Comparison of ENCODE assay signal across 27 mouse cellular contexts in genomic region chr17:13777676-13778075, GRCm38 (mm10). TPM values are rescaled to one million over a fixed set of nuclear protein-coding genes. Genes with fewer than 3 reads are reported as not detected.
"Had no signal": no experiment of that assay in that cellular context is flagged by ENCODE, and none has a peak within 500 bp of the region (broad histone marks: within the 10 kb centered on the region; RNA-seq: fewer than 3 reads in every experiment).

No protein-coding gene starts in this region.

- H3K36me3 ChIP-seq: heart, embryonic 10.5 days; heart, embryonic 12.5 days; hindbrain, embryonic 10.5 days; hindbrain, embryonic 12.5 days; intestine, embryonic 15.5 days; limb, embryonic 10.5 days; limb, embryonic 12.5 days; liver, embryonic 13.5 days had no signal

- H3K9ac ChIP-seq: heart, embryonic 12.5 days; hindbrain, embryonic 12.5 days; hindbrain, embryonic 14.5 days; intestine, embryonic 15.5 days; limb, embryonic 12.5 days; liver, embryonic 13.5 days had no signal

- ATAC-seq: hindbrain, embryonic 16.5 days; inflammation-experienced regulatory T-cells, adult 6 months; intestine, embryonic 15.5 days; intestine, postnatal 0 days had no signal

- H3K27me3 ChIP-seq: heart, embryonic 12.5 days; hindbrain, embryonic 12.5 days; intestine, embryonic 15.5 days; limb, embryonic 12.5 days; liver, embryonic 13.5 days had no signal

- H3K4me2 ChIP-seq: heart, embryonic 12.5 days; hindbrain, embryonic 12.5 days; hindbrain, embryonic 14.5 days; intestine, embryonic 15.5 days; limb, embryonic 12.5 days; liver, embryonic 13.5 days had no signal

- H3K4me1 ChIP-seq: hindbrain, embryonic 10.5 days; hindbrain, embryonic 12.5 days; intestine, embryonic 15.5 days; limb, embryonic 10.5 days; limb, embryonic 12.5 days; liver, embryonic 13.5 days had no signal

- H3K4me3 ChIP-seq: gastrocnemius, adult 2 months; heart, embryonic 10.5 days; heart, embryonic 12.5 days; hindbrain, embryonic 10.5 days; hindbrain, embryonic 12.5 days; intestine, embryonic 15.5 days; layer of hippocampus, adult 2 months; left cerebral cortex, adult 2 months; limb, embryonic 10.5 days; limb, embryonic 12.5 days; liver, embryonic 13.5 days had no signal

- DNase-seq: gastrocnemius, adult 2 months; gastrocnemius, postnatal 10 days; gastrocnemius, postnatal 25 days; heart, adult 18-20 months; heart, postnatal 10 days; heart, postnatal 4 days; kidney, adult 18-20 months; kidney, adult 8-10 months; kidney, postnatal 10 days; kidney, postnatal 25 days; kidney, postnatal 4 days; liver; liver, embryonic 13.5 days had no signal

- H3K9me3 ChIP-seq: heart, embryonic 10.5 days; heart, embryonic 12.5 days; hindbrain, embryonic 12.5 days; intestine, embryonic 15.5 days; limb, embryonic 10.5 days; limb, embryonic 12.5 days; liver, embryonic 13.5 days had no signal

- H3K27ac ChIP-seq: gastrocnemius, adult 2 months; heart, embryonic 10.5 days; hindbrain, embryonic 10.5 days; hindbrain, embryonic 12.5 days; hindbrain, embryonic 14.5 days; intestine, embryonic 15.5 days; layer of hippocampus, adult 2 months; left cerebral cortex, adult 2 months; limb, embryonic 10.5 days; limb, embryonic 12.5 days; liver, embryonic 13.5 days had no signal

RNA-seq across cellular contexts. Expression of gene Tcte2, which starts 16.1 kb away (rescaled TPM):
- total RNA-seq: granulocyte monocyte progenitor cell, adult 5-6 weeks had no signal
- polyA plus RNA-seq: inflammation-experienced regulatory T-cells, adult 6 months had no signal
